Mouse (Mus musculus): ENCODE data around the gene Cebpz. TPM values are rescaled to one million over a fixed set of nuclear protein-coding genes. Genes with fewer than 3 reads are reported as not detected.

The Cebpz gene
- total RNA-seq, 2 experiments from 2014 or later, result 33.1 to 34.3 TPM

- intact Hi-C loops (cut with DNase I), result no loop called here
- no peak for DNase-seq (ENCODE audit: extremely low spot score in 1 of 2, low spot score in 2 of 2)
Observed at GRCm38 (mm10) chr17:78913921-78914320, 22.9 kb downstream of the Cebpz start.

GRCm38 (mm10) chr17:78912861-78913281 is 24.0 kb downstream of the Cebpz start:
- intact Hi-C loops (cut with DNase I), result no loop called here
- peak; percentile 36 to 38 for DNase-seq (ENCODE audit: extremely low spot score in 1 of 2, low spot score in 2 of 2)

DNA sequence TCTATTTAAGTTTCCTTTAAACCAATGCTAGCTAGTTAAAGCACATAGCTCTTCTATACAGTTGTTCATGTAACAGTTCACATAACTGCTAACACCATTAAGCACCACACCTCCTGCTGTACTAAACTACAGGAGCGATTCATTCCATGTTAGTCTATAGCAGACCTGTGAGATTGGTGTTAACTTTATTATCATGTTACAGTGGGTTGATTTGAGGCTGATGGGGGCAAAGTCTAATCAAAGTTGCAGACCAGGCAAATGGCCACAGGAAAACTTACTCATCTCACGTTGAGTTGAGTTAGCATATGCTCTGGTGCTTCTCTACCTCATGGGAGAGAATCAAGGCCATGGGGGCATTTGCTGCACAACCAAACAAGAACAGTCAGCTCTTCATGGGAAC is 27.5 kb downstream of the Cebpz start:
- DNase-seq (ENCODE audit: extremely low spot score in 1 of 2, low spot score in 2 of 2), result no peak
- intact Hi-C loops (cut with DNase I), result no loop called here

DNA sequence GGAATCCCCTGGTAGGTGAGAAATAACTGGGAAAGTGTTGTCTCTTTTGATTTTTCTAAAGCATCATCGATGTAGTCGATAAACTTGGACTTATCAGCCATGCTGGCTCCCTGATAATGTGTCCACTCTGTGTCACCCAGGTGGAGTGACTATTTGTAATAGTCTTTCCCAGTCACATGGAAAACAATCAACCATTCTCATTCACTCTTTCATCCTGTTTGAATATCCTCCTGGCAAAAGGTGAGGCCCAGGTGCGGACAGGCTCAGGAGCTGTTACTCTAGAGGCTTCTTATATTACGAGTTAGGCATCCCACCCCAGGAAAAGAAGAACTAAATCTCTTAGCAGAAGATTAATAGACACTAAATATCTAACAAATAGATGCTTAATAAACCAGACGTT is 30.0 kb downstream of the Cebpz start, which contains the start of gene Sult6b1:
Gene Sult6b1, minus strand, starts transcription at position 101 of the 400 bp plus-strand sequence.
- intact Hi-C loops (cut with DNase I), result no loop called here
- no peak for DNase-seq (ENCODE audit: extremely low spot score in 1 of 2, low spot score in 2 of 2)

DNA sequence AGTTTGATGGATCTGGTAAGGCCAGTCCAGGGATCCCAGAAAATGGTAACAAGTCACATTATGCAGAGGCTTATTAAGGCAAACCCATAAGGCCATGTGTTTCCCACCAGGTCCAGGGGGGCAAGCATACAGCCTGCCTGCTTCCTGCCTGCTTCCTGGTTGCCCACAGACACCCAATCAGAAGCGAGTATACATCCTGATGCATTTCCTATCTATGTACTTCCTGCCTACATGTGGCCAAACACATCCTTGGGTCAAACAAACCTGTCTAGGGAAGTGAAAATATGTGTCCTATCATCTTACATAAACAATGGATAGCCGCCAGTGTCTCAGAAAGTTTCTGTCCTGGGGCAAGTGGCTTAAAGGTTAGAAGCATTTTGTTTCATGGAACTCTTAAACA is 33.7 kb downstream of the Cebpz start:
- intact Hi-C loops (cut with DNase I), result no loop called here
- peak in 1 of 2 experiments; percentile 24 for DNase-seq (ENCODE audit: extremely low spot score in 1 of 2, low spot score in 2 of 2)

DNA sequence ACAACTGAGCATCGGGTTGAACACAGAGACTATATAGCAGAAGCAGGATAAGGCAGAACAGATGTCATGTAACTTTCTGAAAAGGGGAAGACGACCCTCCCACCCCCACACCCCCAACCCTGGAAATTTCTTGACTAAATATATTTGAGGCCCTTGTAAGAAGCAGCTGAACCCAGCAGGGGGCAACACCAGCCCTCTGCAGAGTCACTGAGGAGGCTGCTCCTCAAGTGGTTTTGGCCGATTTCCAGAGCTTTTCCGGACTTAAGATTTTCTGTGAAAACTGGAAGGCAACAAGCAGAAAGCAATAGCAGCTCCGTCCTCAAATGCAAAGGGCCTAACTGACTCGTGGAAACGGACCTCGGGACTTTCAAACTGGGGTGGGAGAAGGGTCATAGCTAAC is 41.5 kb downstream of the Cebpz start:
- DNase-seq (ENCODE audit: extremely low spot score in 1 of 2, low spot score in 2 of 2), result peak; percentile 47 to 83
- intact Hi-C loops (cut with DNase I), result no loop called here

DNA sequence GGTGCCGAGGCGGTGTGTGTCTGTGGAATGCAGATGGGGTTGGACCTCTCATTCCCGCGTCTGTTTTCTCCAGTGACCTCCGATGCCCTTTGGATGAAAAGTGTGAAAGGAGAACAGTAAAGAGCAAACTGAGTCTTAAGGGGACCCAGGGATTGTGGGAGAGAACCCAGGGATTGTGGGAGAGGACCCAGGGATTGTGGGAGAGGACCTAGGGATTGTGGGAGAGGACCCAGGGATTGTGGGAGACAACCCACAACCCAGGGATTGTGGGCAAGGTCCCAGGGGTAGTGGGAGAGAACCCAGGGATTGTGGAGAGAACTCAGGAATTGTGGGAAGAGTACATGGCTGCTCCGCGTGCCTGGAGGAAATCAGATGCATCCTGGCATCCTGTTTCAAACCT is 41.9 kb downstream of the Cebpz start:
- no peak for DNase-seq (ENCODE audit: extremely low spot score in 1 of 2, low spot score in 2 of 2)
- intact Hi-C loops (cut with DNase I), result no loop called here

GRCm38 (mm10) chr17:78891020-78891419 is 45.8 kb downstream of the Cebpz start:
- intact Hi-C loops (cut with DNase I), result no loop called here
- no peak for DNase-seq (ENCODE audit: extremely low spot score in 1 of 2, low spot score in 2 of 2)

GRCm38 (mm10) chr17:78889184-78889583 is 47.7 kb downstream of the Cebpz start:
- no peak for DNase-seq (ENCODE audit: extremely low spot score in 1 of 2, low spot score in 2 of 2)
- intact Hi-C loops (cut with DNase I), result no loop called here

DNA sequence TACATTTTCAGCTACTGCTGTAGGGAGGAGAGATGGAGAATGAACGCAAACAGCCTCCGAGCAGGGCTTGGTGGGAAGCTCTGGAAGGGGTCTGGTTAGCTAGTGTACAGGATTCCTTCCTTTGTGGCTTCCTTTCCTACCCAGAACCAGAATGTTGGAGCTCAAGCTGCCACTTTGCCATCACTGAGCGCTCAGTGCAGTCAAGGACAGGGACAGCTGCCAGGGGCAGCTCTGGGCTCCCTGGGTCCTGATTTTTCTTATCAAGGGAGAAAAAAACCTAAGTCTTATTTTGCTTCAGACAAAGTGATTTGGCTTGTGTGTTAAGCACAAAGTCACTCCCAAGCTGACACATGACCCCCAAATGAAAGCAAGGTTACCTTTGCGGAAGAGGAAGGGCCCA is 48.3 kb downstream of the Cebpz start:
- no peak for DNase-seq (ENCODE audit: extremely low spot score in 1 of 2, low spot score in 2 of 2)
- intact Hi-C loops (cut with DNase I), result no loop called here

DNA sequence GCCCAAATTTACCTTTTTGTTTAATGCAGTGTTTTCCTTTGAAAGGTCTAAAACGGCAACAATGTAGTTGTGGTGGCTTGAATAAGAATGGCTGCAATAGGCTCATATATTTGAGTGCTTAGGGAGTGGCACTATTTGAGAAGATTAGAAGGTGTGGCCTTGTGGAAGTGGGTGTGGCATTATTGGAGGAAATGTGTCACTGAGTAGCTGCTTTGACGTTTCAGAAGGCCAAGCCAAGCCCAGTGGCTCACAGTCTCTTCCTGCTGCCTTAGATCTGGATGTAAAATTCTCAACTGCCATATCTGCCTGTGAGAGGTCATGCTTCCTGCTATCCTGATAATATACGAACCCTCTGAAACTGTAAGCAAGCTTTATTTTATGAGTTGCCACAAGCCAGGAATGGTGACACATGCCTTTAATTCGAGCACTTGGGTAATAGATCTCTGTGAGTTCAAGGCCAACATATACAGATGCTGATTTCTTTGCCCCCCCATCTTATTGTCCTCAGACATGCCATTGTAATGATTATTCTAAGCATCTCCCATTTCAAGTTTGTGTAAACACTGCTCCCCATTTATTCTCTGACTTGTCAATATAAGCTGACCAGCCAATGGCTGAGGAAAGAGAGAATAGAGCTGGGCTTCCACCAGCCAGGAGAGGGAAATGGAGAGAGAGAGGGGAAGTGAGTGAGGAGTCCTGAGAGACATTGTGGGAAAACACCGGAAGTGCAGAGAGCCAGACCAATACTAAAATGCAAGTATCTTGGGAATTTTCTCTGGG is 51.4 kb downstream of the Cebpz start:
- intact Hi-C loops (cut with DNase I), result no loop called here
- DNase-seq (ENCODE audit: extremely low spot score in 1 of 2, low spot score in 2 of 2), result no peak

- DNase-seq (ENCODE audit: extremely low spot score in 1 of 2, low spot score in 2 of 2), result no peak
- intact Hi-C loops (cut with DNase I), result no loop called here
Observed at GRCm38 (mm10) chr17:78883291-78883690, 53.6 kb downstream of the Cebpz start.

DNA sequence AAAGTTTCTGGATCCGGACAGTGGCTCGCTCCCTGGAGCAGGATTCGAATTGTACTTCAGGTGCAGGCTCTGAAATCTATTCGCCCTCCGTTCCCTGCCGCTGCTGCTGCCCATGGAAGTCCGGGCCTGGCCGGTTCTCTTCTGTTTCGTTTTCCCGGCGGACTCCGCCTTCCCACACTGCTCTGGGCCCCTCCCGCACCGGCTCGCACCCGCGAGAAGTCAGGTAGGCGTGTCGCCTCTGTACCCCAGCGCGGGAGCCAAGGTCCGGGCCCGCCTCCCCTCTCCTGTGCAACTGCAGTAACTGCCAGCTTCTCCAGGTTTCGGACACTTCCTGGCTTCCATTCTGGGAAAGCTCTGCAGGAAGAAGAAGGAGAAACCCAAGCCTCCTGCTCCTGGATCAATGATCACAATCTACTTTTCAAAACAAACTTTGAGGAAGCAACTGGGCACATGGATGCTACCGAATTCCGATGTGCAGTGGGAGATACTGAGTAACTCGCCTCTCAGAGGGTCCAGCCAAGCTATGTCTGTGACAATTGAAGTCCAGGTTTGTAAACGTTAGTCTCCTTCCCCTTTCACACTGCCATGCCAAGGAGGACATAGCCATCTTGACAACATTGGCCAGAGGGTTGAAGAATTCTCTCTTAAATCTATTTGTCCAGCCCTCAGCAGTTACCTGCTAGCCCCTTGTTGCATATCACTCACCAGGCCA is 54.3 kb downstream of the Cebpz start, which contains the start of gene Eif2ak2:
Gene Eif2ak2, minus strand, starts transcription at position 173 of the 712 bp plus-strand sequence.
- intact Hi-C loops (cut with DNase I), result no loop called here
- peak; percentile 26 to 91 for DNase-seq (ENCODE audit: extremely low spot score in 1 of 2, low spot score in 2 of 2)

DNA sequence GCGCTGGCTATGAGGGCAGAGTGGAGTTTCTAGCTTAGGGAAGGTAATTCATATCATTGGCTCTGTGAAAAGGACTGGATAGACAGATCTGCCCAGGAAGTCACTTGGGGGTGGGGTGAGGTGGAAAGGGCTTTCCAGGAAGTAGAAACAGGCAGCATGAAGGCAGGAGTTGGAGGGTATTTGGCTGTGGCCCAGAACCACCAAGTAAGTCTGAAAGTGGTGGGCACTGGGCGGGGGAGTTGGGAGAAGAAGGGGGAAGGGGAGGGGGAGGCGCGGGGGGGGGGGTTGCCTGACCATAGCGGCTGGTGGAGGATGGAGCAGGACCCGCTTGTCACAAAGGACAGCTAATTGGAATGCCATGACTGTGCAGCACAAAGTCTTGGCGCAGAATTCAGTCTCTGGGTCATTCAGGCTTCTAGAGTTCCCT is 55.0 kb downstream of the Cebpz start:
- intact Hi-C loops (cut with DNase I), result no loop called here
- DNase-seq (ENCODE audit: extremely low spot score in 1 of 2, low spot score in 2 of 2), result no peak

- intact Hi-C loops (cut with DNase I), result no loop called here
- no peak for DNase-seq (ENCODE audit: extremely low spot score in 1 of 2, low spot score in 2 of 2)
Observed at GRCm38 (mm10) chr17:78873886-78874285, 63.0 kb downstream of the Cebpz start.

Other genes starting within 250 kb of the Cebpz start
- 10 to 100 TPM; 69.0 to 76.0 TPM for gene Strn, start 199.9 kb downstream of the Cebpz start, total RNA-seq (2021)
- gene Heatr5b, start 101.7 kb downstream of the Cebpz start, total RNA-seq (2021), result 10 to 100 TPM; 50.0 to 51.1 TPM
- gene Gpatch11, start 101.5 kb downstream of the Cebpz start, total RNA-seq (2021), result 10 to 100 TPM; 33.3 to 33.7 TPM
- gene Eif2ak2, start 54.5 kb downstream of the Cebpz start, total RNA-seq (2021), result 1 to 10 TPM; 5.0 to 7.2 TPM
- gene Sult6b1, start 30.1 kb downstream of the Cebpz start, total RNA-seq (2021), result not detected
- 10 to 100 TPM; 30.8 to 36.1 TPM for gene Cebpzos, start 20.6 kb downstream of the Cebpz start, total RNA-seq (2021)
- gene Ndufaf7, start 70 bp upstream of the Cebpz start, total RNA-seq (2021), result 10 to 100 TPM; 64.3 to 71.6 TPM
- 10 to 100 TPM; 11.0 to 11.4 TPM for gene Prkd3, start 83.8 kb upstream of the Cebpz start, total RNA-seq (2021)
- gene Qpct, start 114.8 kb upstream of the Cebpz start, total RNA-seq (2021), result 10 to 100 TPM; 13.6 to 16.0 TPM